Mouse (Mus musculus): ENCODE results near the gene Etv4. TPM values are rescaled to one million over a fixed set of nuclear protein-coding genes. Genes with fewer than 3 reads are reported as not detected.

The Etv4 gene
- polyA plus RNA-seq, 1 experiment from 2014 or later, result 4.9 TPM

Other genes starting within 250 kb of the Etv4 start
- 8.3 and 9.2 TPM in 2 replicates for gene Brca1, start 233.4 kb downstream of the Etv4 start, polyA plus RNA-seq (2015; fragmentation: Nextera tagmentation; extraction: Ambion mirVana)
- 68.7 and 78.4 TPM in 2 replicates for gene Nbr1, start 233.2 kb downstream of the Etv4 start, polyA plus RNA-seq (2015; fragmentation: Nextera tagmentation; extraction: Ambion mirVana)
- 10.3 and 12.4 TPM in 2 replicates for gene Tmem106a, start 203.1 kb downstream of the Etv4 start, polyA plus RNA-seq (2015; fragmentation: Nextera tagmentation; extraction: Ambion mirVana)
- not detected in 2 replicates for gene Gm11634, start 186.1 kb downstream of the Etv4 start, polyA plus RNA-seq (2015; fragmentation: Nextera tagmentation; extraction: Ambion mirVana)
- 39.6 and 40.8 TPM in 2 replicates for gene Rdm1, start 158.2 kb downstream of the Etv4 start, polyA plus RNA-seq (2015; fragmentation: Nextera tagmentation; extraction: Ambion mirVana)
- gene Arl4d, start 119.8 kb downstream of the Etv4 start, polyA plus RNA-seq (2015; fragmentation: Nextera tagmentation; extraction: Ambion mirVana), result 8.2 and 8.5 TPM in 2 replicates
- gene Dhx8, start 52.5 kb downstream of the Etv4 start, polyA plus RNA-seq (2015; fragmentation: Nextera tagmentation; extraction: Ambion mirVana), result 28.5 and 29.4 TPM in 2 replicates
- 5.2 and 6.0 TPM in 2 replicates for gene Meox1, start 109.0 kb upstream of the Etv4 start, polyA plus RNA-seq (2015; fragmentation: Nextera tagmentation; extraction: Ambion mirVana)
- not detected in 2 replicates for gene Sost, start 181.6 kb upstream of the Etv4 start, polyA plus RNA-seq (2015; fragmentation: Nextera tagmentation; extraction: Ambion mirVana)
- not detected in 2 replicates for gene Cfap97d1, start 198.9 kb upstream of the Etv4 start, polyA plus RNA-seq (2015; fragmentation: Nextera tagmentation; extraction: Ambion mirVana)
- gene Dusp3, start 201.6 kb upstream of the Etv4 start, polyA plus RNA-seq (2015; fragmentation: Nextera tagmentation; extraction: Ambion mirVana), result 26.1 and 26.3 TPM in 2 replicates
- 7.4 and 9.6 TPM in 2 replicates for gene Mpp3, start 243.1 kb upstream of the Etv4 start, polyA plus RNA-seq (2015; fragmentation: Nextera tagmentation; extraction: Ambion mirVana)

All from stomach, embryonic 16.5 days (tissue).